11 mouse cellular contexts compared by ENCODE assay signal in the genomic region with DNA sequence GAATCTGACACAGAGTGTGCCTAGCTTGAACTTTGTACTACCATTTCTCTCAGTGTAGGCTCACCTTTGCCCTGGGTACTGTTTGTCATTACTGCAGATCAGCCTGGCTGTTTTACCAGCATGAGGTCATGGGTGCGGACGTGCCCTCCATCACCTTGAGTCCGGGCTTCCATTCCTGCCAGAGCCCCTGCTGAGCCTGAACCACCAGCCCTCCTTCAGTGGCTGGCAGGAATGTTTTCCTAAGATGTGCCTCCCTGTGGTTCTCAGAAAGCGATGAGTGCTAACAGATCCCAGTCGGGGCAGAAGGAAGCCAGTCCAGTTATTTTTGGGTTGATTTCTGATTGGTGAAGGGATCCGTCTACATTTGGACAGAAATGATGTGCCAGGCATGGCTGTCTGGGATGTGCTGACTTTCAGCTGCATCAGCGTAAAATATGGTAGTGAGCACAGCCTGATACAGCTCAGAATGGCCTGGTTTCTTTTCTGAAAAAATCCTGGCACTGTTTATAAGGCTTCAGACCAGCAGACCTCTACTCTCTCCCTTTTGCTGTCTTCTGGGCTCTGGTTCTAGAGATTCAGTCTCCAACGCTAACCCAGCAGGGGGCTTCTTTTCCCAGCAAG.
DNase-seq lines count a peak whose midpoint lies in the region; ATAC-seq and TF ChIP-seq lines count a peak whose summit lies in the region.
"Had no signal": no experiment of that assay in that cellular context is flagged by ENCODE, and none has a peak within 500 bp of the region (broad histone marks: within the 10 kb centered on the region; RNA-seq: fewer than 3 reads in every experiment).

No protein-coding gene starts in this region.

- peak; percentile 87 for DNase-seq in heart, adult 11 months
- DNase-seq in heart, postnatal 14 days: no peak
- DNase-seq in kidney, adult 2 months: peak; percentile 41
- DNase-seq in kidney, postnatal 10 days: no peak
- DNase-seq in embryo, embryonic 10.5 days (ENCODE audit: low spot score): peak; percentile 65
- DNase-seq in limb, embryonic 10.5 days (ENCODE audit: low spot score): no peak
- DNase-seq: adrenal gland, postnatal 25 days; cerebellum, adult 18-20 months; thymus, adult 18-20 months had no signal

- no peaks in the 10 kb centered on the region for H3K9me3 ChIP-seq in limb, embryonic 10.5 days (replicated peaks)
- no peaks in the 10 kb centered on the region for H3K9me3 ChIP-seq in kidney, embryonic 16.5 days (ENCODE audit: low read length)

- no peak overlapping the region for H3K4me3 ChIP-seq in kidney, adult 2 months (ENCODE audit: insufficient read depth, low read depth, low read length)
- no peak overlapping the region for H3K4me3 ChIP-seq in limb, embryonic 10.5 days
- H3K4me3 ChIP-seq in kidney, embryonic 16.5 days (ENCODE audit: low read length): no peak overlapping the region

- intact Hi-C loops in heart, postnatal 14 days (cut with DNase I): loop anchor here (5.0 kb wide), 1 partner anchor 71 kb away; no protein-coding TSS in a partner anchor

- H3K36me3 ChIP-seq in kidney, adult 2 months (ENCODE audit: control insufficient read depth, insufficient read depth, low read length): no peaks in the 10 kb centered on the region
- no peaks in the 10 kb centered on the region for H3K36me3 ChIP-seq in limb, embryonic 10.5 days
- H3K36me3 ChIP-seq in kidney, embryonic 16.5 days (ENCODE audit: insufficient read depth, low read length): no peaks in the 10 kb centered on the region

- no peak for TF ChIP-seq CTCF in kidney, adult 2 months (conservative IDR thresholded peaks at IDR 0.05; ENCODE audit: insufficient read depth, insufficient read length, low read depth, low read length)

- ATAC-seq in megakaryocyte progenitor cell, adult 5-6 weeks (replicated peaks; ENCODE audit: poor library complexity): no peak
- ATAC-seq in kidney, embryonic 16.5 days (ENCODE audit: low FRiP score, low TSS enrichment): no peak

- H3K9ac ChIP-seq in kidney, embryonic 16.5 days (replicated peaks; ENCODE audit: low read length): no peak overlapping the region

- no peaks in the 10 kb centered on the region for H3K27me3 ChIP-seq in kidney, adult 2 months (replicated peaks; ENCODE audit: control insufficient read depth, insufficient read depth, low read length)
- H3K27me3 ChIP-seq in limb, embryonic 10.5 days (ENCODE audit: low read depth, poor library complexity, severe bottlenecking): no peaks in the 10 kb centered on the region
- no peaks in the 10 kb centered on the region for H3K27me3 ChIP-seq in kidney, embryonic 16.5 days (ENCODE audit: insufficient read depth, low read length)

- 56% methylated on average over 8 of the region's 8 CpGs for WGBS in kidney, adult 2 months
- WGBS in limb, embryonic 10.5 days: 31% methylated on average over 8 of the region's 8 CpGs
- 36% methylated on average over 8 of the region's 8 CpGs for WGBS in kidney, embryonic 16.5 days

- no peaks in the 10 kb centered on the region for H3K4me1 ChIP-seq in kidney, adult 2 months (ENCODE audit: control insufficient read depth, insufficient read depth, low read length)
- H3K4me1 ChIP-seq in limb, embryonic 10.5 days: peaks cover 20% of the 10 kb centered on the region
- H3K4me1 ChIP-seq in kidney, embryonic 16.5 days (ENCODE audit: insufficient read depth, low read length): no peaks in the 10 kb centered on the region

- H3K4me2 ChIP-seq in kidney, embryonic 16.5 days (replicated peaks; ENCODE audit: low read depth, low read length): no peak overlapping the region

- no peak for TF ChIP-seq POLR2A in kidney, adult 2 months (IDR thresholded peaks at IDR 0.05; ENCODE audit: low read depth, low read length)

- no peak overlapping the region for H3K27ac ChIP-seq in kidney, adult 2 months (ENCODE audit: insufficient read depth, low read depth, low read length)
- peak overlapping the region; percentile 64; the same call in 1 of the 2 replicates for H3K27ac ChIP-seq in limb, embryonic 10.5 days
- no peak overlapping the region for H3K27ac ChIP-seq in kidney, embryonic 16.5 days (ENCODE audit: low read length)

Comparison
In these comparisons a context has a peak if more than half of its experiments do, and no peak if none do; other contexts are left out.
1. DNase-seq: peak in heart, adult 11 months (single experiment), kidney, adult 2 months (single experiment) and embryo, embryonic 10.5 days (single experiment); none in heart, postnatal 14 days (0 of 2), kidney, postnatal 10 days (single experiment) and limb, embryonic 10.5 days (single experiment).